Mouse (Mus musculus) C2C12 (cell line): Measurements from ENCODE around the gene Btg4. TPM values are rescaled to one million over a fixed set of nuclear protein-coding genes. Genes with fewer than 3 reads are reported as not detected.
"Not testable (repeated sequence)": the region's sequence is repeated elsewhere in the genome, so short reads cannot be mapped to it uniquely, and the experiment has no call there.

Experiments
- H3K27me3 ChIP-seq: one replicate; pipeline ENCODE4 v1.6.1; 2011; ENCODE audit not compliant: control insufficient read depth, insufficient read depth, insufficient read length
- H3K36me3 ChIP-seq: one replicate; pipeline ENCODE4 v1.6.1; 2011; ENCODE audit not compliant: control insufficient read depth, insufficient read depth
- H3K4me3 ChIP-seq: one replicate; pipeline ENCODE4 v1.5.1; 2011; ENCODE audit warnings: mild to moderate bottlenecking, control low read depth; ENCODE audit not compliant: poor library complexity, insufficient read depth, severe bottlenecking
- H3K79me2 ChIP-seq: one replicate; pipeline ENCODE4 v1.6.1; 2011; ENCODE audit not compliant: control insufficient read depth, insufficient read depth
- H3K79me3 ChIP-seq: one replicate; pipeline ENCODE4 v1.6.1; 2011; ENCODE audit warnings: low read depth, control low read depth
- H3ac ChIP-seq: one replicate; pipeline ENCODE3; 2011; ENCODE audit warnings: low read depth; ENCODE audit not compliant: control insufficient read depth, insufficient read length
- CEBPB ChIP-seq: IDR thresholded peaks from one replicate; pipeline ENCODE4 v1.6.1; 2011; ENCODE audit warnings: low read depth, mild to moderate bottlenecking, control low read depth, moderate library complexity
- CTCF ChIP-seq: IDR thresholded peaks from one replicate; pipeline ENCODE4 v1.5.1; 2011; ENCODE audit not compliant: control insufficient read depth, insufficient read depth, insufficient read length
- FOSL1 ChIP-seq: IDR thresholded peaks from one replicate; pipeline ENCODE4 v1.8.0; 2011; ENCODE audit warnings: mild to moderate bottlenecking, low read length; ENCODE audit not compliant: poor library complexity, insufficient read depth, severe bottlenecking
- MAX ChIP-seq: IDR thresholded peaks from one replicate; pipeline ENCODE4 v1.6.1; 2011; ENCODE audit warnings: mild to moderate bottlenecking, control low read depth
- MYOD1 ChIP-seq: IDR thresholded peaks from one replicate; pipeline ENCODE4 v1.6.1; 2011; ENCODE audit warnings: low read depth; ENCODE audit not compliant: control insufficient read depth, insufficient read length
- MYOG ChIP-seq: IDR thresholded peaks from one replicate; pipeline ENCODE4 v1.6.1; 2011; ENCODE audit not compliant: control insufficient read depth, insufficient read length; ENCODE audit errors: extremely low read depth
- USF1 ChIP-seq: IDR thresholded peaks from one replicate; pipeline ENCODE4 v1.6.1; 2011; ENCODE audit warnings: low read depth, mild to moderate bottlenecking, control low read depth, moderate library complexity
- polyA plus RNA-seq: library from polyadenylated mRNA; unstranded; fragments of >200 nt; fragmentation: generic; extraction: Trizol; gene quantifications from one replicate; pipeline ENCODE4 v1.2.1, GENCODE M21; 2012; ENCODE audit warnings: missing spikeins

The Btg4 gene
- polyA plus RNA-seq, 1 experiment = not detected

DNA sequence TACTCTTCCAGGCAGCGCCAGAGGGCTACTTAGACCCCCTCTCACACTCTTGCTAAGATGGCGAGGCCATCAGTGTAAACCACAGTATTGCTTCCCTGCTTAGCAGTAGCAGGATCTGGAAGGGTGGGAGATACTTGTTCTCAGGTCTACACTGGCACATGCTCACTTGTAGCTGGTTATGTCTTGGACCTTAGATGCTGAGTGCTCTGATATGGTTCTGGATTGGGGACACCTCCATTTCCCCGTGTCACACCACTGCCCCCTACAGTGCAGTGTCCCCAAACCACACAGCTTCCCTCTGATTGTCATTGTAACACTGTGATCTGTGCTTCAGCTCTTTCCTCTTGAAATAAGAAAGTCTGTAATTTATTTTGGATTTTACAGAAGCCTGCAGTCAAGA is 76.3 kb downstream of the Btg4 start:
- TF ChIP-seq CEBPB (no peak), MYOD1 (no peak), USF1 (no peak), CTCF (no peak), MYOG (no peak), FOSL1 (no peak), MAX (no peak)
- Histone ChIP-seq H3K27me3 (no peaks in the 10 kb centered on the region), H3K36me3 (no peaks in the 10 kb centered on the region), H3K4me3 (no peak overlapping the region), H3K79me2 (no peaks in the 10 kb centered on the region), H3ac (no peak overlapping the region), H3K79me3 (no peaks in the 10 kb centered on the region)

DNA sequence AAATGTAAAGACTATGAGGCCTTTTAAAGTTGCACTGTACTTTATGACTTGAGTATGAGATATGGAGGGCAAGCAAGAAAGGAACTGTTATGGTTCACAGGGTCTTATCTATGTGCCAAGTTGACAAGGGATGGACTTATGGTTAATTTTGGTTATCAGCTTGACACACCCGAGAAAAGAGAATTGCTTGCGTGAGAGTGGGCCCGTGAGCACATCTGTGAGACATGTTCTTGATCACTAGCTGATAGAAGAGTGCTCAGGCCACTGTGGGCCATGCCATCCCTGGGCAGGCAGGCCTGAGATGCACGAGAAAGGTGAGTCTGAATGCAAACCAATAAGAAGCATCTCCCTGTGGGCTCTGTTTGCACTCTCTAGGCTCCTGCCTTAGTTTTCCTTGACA is 76.7 kb downstream of the Btg4 start:
- Histone ChIP-seq H3K4me3 (no peak overlapping the region), H3ac (no peak overlapping the region), H3K79me3 (no peaks in the 10 kb centered on the region), H3K79me2 (no peaks in the 10 kb centered on the region), H3K36me3 (no peaks in the 10 kb centered on the region), H3K27me3 (no peaks in the 10 kb centered on the region)
- TF ChIP-seq MYOG (no peak), CEBPB (no peak), CTCF (no peak)

DNA sequence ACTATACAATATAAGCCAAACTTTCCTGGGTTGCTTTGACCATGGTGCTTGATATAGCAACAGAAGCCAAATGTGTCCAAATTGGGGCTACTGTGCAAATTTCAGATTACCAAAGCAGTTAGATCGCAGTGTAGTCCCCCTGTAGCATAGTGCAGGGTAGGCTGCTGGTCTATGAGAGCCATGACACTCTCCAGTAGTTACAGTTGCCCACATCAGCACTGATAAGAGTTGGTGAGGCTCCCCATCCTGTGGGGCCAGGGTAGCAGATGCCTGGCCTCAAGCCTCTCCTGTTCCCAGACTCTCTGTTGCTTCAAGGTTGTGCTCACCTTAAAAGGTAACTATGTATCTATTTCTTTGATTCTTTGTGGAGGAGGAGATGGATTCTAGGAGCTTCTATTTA is 77.1 kb downstream of the Btg4 start:
- TF ChIP-seq CEBPB = no peak
- no peak for TF ChIP-seq MYOG
- TF ChIP-seq MAX = no peak
- no peak for TF ChIP-seq CTCF
- no peak for TF ChIP-seq MYOD1
- no peak for TF ChIP-seq FOSL1
- TF ChIP-seq USF1 = no peak
- H3K79me3 ChIP-seq = no peaks in the 10 kb centered on the region
- H3K79me2 ChIP-seq = no peaks in the 10 kb centered on the region
- H3ac ChIP-seq = no peak overlapping the region
- H3K4me3 ChIP-seq = no peak overlapping the region
- no peaks in the 10 kb centered on the region for H3K36me3 ChIP-seq
- H3K27me3 ChIP-seq = no peaks in the 10 kb centered on the region

DNA sequence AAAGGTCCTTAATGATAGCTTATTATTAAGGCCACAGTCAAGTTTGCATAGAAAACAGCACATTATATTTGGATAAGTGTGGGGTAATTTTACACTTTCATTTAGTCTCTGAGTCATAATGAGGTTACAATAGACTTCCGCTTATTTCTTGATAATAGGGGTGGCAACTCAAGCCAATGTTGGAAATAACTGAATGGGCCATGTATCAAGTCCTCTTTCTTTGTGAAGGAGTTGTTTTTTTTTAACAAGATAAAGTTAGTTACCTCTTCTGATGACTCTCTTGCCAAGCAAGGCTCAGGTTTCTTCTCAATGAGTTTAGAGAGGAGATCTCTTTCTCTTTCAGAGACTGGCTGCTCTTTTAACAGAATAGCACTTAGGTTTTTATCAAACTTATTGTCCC is 77.6 kb downstream of the Btg4 start:
- H3K79me3 ChIP-seq = no peaks in the 10 kb centered on the region
- no peaks in the 10 kb centered on the region for H3K36me3 ChIP-seq
- no peaks in the 10 kb centered on the region for H3K27me3 ChIP-seq
- H3K4me3 ChIP-seq = no peak overlapping the region
- H3ac ChIP-seq = no peak overlapping the region
- TF ChIP-seq MYOD1 = no peak
- no peaks in the 10 kb centered on the region for H3K79me2 ChIP-seq

DNA sequence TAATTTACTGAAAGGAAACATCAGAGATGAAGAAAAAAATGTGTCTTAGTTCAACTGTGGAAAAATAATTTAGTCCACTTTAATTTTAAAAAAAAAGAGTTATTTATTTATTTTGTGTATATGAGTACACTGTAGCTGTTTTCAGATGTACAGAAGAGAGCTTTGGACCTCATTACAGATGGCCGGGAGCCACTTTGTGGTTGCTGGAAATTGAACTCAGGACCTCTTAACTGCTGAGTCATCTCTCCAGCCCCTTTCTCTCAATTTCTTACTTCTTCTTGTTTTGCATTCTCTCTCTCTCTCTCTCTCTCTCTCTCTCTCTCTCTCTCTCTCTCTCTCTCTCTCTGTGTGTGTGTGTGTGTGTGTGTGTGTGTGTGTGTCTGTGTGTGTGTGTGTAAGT is 78.7 kb downstream of the Btg4 start:
- H3K27me3 ChIP-seq, H3K4me3 ChIP-seq, H3K79me3 ChIP-seq, H3K36me3 ChIP-seq, H3K79me2 ChIP-seq, H3ac ChIP-seq: not testable (repeated sequence)

DNA sequence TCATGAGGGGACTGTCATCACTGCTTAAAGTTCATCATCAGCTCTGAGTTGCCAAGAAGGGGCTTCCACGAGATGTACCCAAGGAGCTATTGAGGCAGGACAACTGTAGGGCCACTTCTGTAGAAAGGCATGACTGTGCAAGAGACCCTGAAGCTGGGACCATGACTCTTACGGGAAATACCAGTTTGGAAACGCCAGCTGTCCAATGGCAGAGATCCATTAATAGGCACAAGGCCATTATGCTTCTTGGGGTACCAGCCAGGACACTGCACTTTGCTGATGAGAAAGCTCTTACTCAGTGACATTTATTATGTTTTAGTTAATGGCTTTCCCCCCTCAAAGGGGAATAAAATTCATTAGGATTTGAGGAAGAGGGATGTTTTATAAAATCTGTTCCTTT is 80.0 kb downstream of the Btg4 start:
- no peak for TF ChIP-seq MYOG
- TF ChIP-seq CTCF = no peak

DNA sequence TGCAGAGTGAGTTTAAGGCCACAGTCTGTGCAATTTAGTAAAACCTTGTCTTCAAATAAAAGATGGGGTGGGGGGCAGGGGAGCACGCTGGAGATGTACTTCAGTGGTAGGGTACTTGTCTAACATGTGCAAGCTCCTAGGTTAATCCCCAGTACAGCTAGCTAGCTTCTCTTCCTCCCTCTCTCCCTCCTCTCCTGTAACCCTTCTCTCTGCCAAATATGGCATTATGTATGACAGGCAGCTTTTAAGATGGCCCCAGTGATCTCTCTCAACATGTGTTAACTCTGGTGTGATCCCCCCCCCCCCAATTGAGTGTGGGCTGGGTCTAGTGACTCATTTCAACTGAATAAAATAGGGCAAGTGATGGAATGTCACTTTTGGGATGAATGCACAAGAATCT is 82.7 kb downstream of the Btg4 start:
- Histone ChIP-seq H3K4me3 (no peak overlapping the region), H3K27me3 (no peaks in the 10 kb centered on the region), H3K79me3 (no peaks in the 10 kb centered on the region), H3ac (no peak overlapping the region), H3K79me2 (no peaks in the 10 kb centered on the region), H3K36me3 (no peaks in the 10 kb centered on the region)
- no peak for TF ChIP-seq FOSL1
- no peak for TF ChIP-seq MYOG
- TF ChIP-seq MAX = no peak
- no peak for TF ChIP-seq USF1
- no peak for TF ChIP-seq CTCF
- TF ChIP-seq CEBPB = no peak
- no peak for TF ChIP-seq MYOD1

More for the DNA sequence above, 80.0 kb downstream of the Btg4 start:
- no peaks in the 10 kb centered on the region for H3K27me3 ChIP-seq
- H3K4me3 ChIP-seq = no peak overlapping the region
- H3ac ChIP-seq = no peak overlapping the region
- no peaks in the 10 kb centered on the region for H3K36me3 ChIP-seq
- H3K79me3 ChIP-seq = no peaks in the 10 kb centered on the region
- H3K79me2 ChIP-seq = no peaks in the 10 kb centered on the region
